Mouse (Mus musculus) midbrain, embryonic 10.5 days (tissue): ENCODE measurements at regions not wholly inside any gene's neighbourhood (a gene's known extent, or its start where the extent isn't known, plus 50 kb on each side); places are given as distances from the start of the nearest gene placed in this dataset.

Experiments
- DNase-seq: peaks from one replicate; pipeline ENCODE4 v3.0.0-alpha.2; 2017; ENCODE audit warnings: low spot score
- H3K27ac ChIP-seq: fragments of 300-500 bp; sonication (generic); replicated peaks from 2 replicates; pipeline ENCODE4 v1.5.1; 2016; ENCODE audit warnings: mild to moderate bottlenecking
- H3K27me3 ChIP-seq: fragments of 300-500 bp; sonication (generic); 2 replicates; pipeline ENCODE4 v1.6.1; 2016; ENCODE audit warnings: low read depth, mild to moderate bottlenecking; ENCODE audit not compliant: poor library complexity, severe bottlenecking
- H3K36me3 ChIP-seq: fragments of 300-500 bp; sonication (generic); 2 replicates; pipeline ENCODE4 v1.6.1; 2016; ENCODE audit warnings: mild to moderate bottlenecking, moderate library complexity
- H3K4me1 ChIP-seq: fragments of 300-500 bp; sonication (generic); 2 replicates; pipeline ENCODE4 v1.6.1; 2016
- H3K4me3 ChIP-seq: fragments of 300-500 bp; sonication (generic); 2 replicates; pipeline ENCODE4 v1.5.1; 2016; ENCODE audit warnings: mild to moderate bottlenecking, moderate library complexity
- H3K9me3 ChIP-seq: fragments of 300-500 bp; sonication (generic); replicated peaks from 2 replicates; pipeline ENCODE4 v1.6.1; 2016; ENCODE audit warnings: mild to moderate bottlenecking
- WGBS: fragments of 180-500 bp; shearing (Covaris S2); methylation state at CpG from one replicate; pipeline ENCODE4 v1.1.7; 2016; 5-methylcytosine and 5-hydroxymethylcytosine counted together

GRCm38 (mm10) chr15:51485554-51485953 lies 2399.2 kb upstream of the Gm7489 start:
- no peaks in the 10 kb centered on the region for H3K36me3 ChIP-seq
- no peaks in the 10 kb centered on the region for H3K9me3 ChIP-seq
- no peak for DNase-seq
- H3K4me1 ChIP-seq: no peaks in the 10 kb centered on the region
- no peak overlapping the region for H3K4me3 ChIP-seq
- no peaks in the 10 kb centered on the region for H3K27me3 ChIP-seq
- 85% methylated on average over 2 of the region's 2 CpGs for WGBS
- H3K27ac ChIP-seq: no peak overlapping the region

DNA sequence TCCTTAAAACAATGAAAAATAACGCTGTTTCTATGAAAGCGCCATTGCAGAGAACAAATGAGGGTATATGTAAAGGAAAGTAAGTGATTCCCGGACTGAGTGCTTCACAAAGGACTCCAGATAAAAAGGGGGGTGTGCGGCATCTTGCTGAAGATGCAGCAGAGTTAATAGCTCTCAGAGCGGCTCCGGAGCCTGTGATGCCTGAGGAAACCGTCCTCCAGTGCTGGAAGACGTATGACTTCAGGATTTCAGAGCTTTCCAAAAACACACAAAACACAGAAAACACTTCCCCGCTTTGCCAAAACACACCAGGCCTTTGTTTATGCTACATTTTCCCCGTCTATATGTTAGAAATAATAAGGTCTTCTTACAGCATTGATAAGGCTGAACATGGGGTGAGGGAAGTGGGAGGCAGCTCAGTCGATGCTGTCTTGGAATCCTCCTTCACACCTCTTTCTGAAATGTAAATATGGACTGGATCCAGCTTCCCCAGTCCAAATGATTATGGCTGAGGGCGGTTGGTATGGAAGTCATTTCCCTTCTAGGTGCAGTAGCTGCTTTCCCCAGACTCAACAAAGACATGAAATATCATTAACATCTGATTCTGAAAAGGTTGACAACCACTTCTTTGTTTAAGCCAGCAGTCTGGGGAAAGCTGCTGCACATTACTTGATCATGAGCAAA lies 2382.5 kb upstream of the Gm7489 start:
- no peak overlapping the region for H3K4me3 ChIP-seq
- no peak for DNase-seq
- no peaks in the 10 kb centered on the region for H3K36me3 ChIP-seq
- H3K27ac ChIP-seq: no peak overlapping the region
- 78% methylated on average over 12 of the region's 12 CpGs for WGBS
- H3K4me1 ChIP-seq: peaks cover 26% of the 10 kb centered on the region
- H3K27me3 ChIP-seq: no peaks in the 10 kb centered on the region
- no peaks in the 10 kb centered on the region for H3K9me3 ChIP-seq

GRCm38 (mm10) chr15:51502742-51503270 lies 2381.9 kb upstream of the Gm7489 start:
- peak overlapping the region; percentile 52; the same call in 1 of the 2 replicates for H3K27ac ChIP-seq
- H3K27me3 ChIP-seq: no peaks in the 10 kb centered on the region
- H3K4me3 ChIP-seq: 0 out of 2 replicates have a peak overlapping the region, but pooled peaks have one; percentile 14
- H3K9me3 ChIP-seq: no peaks in the 10 kb centered on the region
- no peaks in the 10 kb centered on the region for H3K36me3 ChIP-seq
- peak; percentile 33 for DNase-seq
- H3K4me1 ChIP-seq: peaks cover 26% of the 10 kb centered on the region
- 31% methylated on average over 10 of the region's 10 CpGs for WGBS

DNA sequence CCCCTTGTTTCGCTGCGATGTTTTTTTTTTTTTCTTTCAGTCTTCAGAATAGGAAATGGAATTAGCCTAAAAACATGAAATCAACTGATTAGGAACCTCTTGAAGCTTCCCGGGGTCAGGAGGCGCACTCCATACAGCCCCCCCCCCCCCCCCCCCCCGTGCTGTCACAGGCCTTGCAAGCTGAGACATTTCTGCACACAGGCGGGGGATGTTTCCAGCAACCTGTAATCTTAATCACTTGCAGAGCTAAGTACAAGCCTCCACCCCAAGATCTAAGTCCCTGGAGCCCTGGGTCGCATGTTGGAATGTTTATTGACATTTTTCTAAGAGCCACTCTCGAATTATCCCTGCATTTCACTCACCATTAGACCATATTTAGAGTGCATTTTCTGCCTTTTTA lies 2381.4 kb upstream of the Gm7489 start:
- Histone ChIP-seq H3K9me3 (no peaks in the 10 kb centered on the region), H3K27me3 (no peaks in the 10 kb centered on the region), H3K4me3 (peak overlapping the region; percentile 11; the same call in 1 of the 2 replicates), H3K36me3 (no peaks in the 10 kb centered on the region), H3K27ac (no peak overlapping the region), H3K4me1 (peaks cover 26% of the 10 kb centered on the region)
- WGBS: 20% methylated on average over 8 of the region's 8 CpGs
- DNase-seq: peak; percentile 49

DNA sequence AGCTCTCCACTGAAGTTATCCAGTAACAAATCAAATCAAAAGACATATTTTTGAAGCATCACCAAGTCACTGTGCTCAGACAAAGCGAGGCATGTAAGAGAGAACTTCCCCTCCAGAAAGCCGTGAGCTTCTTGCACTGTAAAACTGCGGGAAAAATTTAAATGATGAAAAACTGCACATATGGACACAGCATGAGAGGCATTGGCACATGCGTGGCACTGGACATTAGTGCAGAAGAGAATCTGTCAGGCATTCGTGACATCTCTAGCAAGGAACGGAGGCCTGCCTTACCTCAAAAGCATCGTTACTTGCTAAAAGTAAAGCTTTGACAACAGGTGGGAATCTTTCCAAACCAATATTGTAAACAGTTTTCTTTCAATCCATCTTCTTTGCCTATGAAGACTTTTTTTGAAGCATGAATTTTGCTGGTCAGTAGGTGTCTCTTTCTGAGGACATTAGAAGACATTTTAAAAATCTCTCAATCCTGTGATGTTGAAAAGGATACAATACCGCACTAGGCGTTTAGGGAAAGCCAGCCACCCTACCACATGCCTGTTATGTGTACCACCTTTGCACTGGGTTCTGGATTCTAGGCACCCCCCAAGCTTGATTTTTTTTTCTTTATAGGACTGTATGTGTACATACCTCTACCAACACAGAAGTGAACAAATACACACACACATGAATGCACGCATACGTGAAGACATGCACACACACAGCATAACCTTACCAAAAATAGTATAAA lies 2380.5 kb upstream of the Gm7489 start:
- peaks cover 18% of the 10 kb centered on the region for H3K4me1 ChIP-seq
- H3K27ac ChIP-seq: no peak overlapping the region
- no peaks in the 10 kb centered on the region for H3K27me3 ChIP-seq
- no peaks in the 10 kb centered on the region for H3K36me3 ChIP-seq
- no peaks in the 10 kb centered on the region for H3K9me3 ChIP-seq
- H3K4me3 ChIP-seq: no peak overlapping the region
- no peak for DNase-seq
- 83% methylated on average over 11 of the region's 11 CpGs for WGBS

- peaks cover 18% of the 10 kb centered on the region for H3K4me1 ChIP-seq
- H3K27me3 ChIP-seq: no peaks in the 10 kb centered on the region
- no peak overlapping the region for H3K27ac ChIP-seq
- H3K36me3 ChIP-seq: no peaks in the 10 kb centered on the region
- no peak overlapping the region for H3K4me3 ChIP-seq
- DNase-seq: no peak
- 88% methylated on average over 5 of the region's 5 CpGs for WGBS
- no peaks in the 10 kb centered on the region for H3K9me3 ChIP-seq
These were observed 2379.9 kb upstream of the Gm7489 start for GRCm38 (mm10) chr15:51504789-51505188.

- H3K27me3 ChIP-seq: no peaks in the 10 kb centered on the region
- no peaks in the 10 kb centered on the region for H3K9me3 ChIP-seq
- no peak overlapping the region for H3K4me3 ChIP-seq
- H3K36me3 ChIP-seq: no peaks in the 10 kb centered on the region
- no peak for DNase-seq
- 85% methylated on average over 2 of the region's 2 CpGs for WGBS
- H3K27ac ChIP-seq: no peak overlapping the region
- H3K4me1 ChIP-seq: peaks cover 29% of the 10 kb centered on the region
These were observed 2377.6 kb upstream of the Gm7489 start for GRCm38 (mm10) chr15:51507126-51507525.

- H3K9me3 ChIP-seq: no peaks in the 10 kb centered on the region
- peaks cover 11% of the 10 kb centered on the region for H3K4me1 ChIP-seq
- no peaks in the 10 kb centered on the region for H3K27me3 ChIP-seq
- WGBS: 34% methylated on average over 5 of the region's 5 CpGs
- H3K36me3 ChIP-seq: no peaks in the 10 kb centered on the region
- no peak for DNase-seq
- no peak overlapping the region for H3K4me3 ChIP-seq
- no peak overlapping the region for H3K27ac ChIP-seq
These were observed 2373.4 kb upstream of the Gm7489 start for GRCm38 (mm10) chr15:51511319-51511718.

- no peaks in the 10 kb centered on the region for H3K9me3 ChIP-seq
- whole genome bisulfite sequencing: 80% methylated on average over 5 of the region's 5 CpGs
- H3K4me1 ChIP-seq: no peaks in the 10 kb centered on the region
- no peaks in the 10 kb centered on the region for H3K27me3 ChIP-seq
- no peak for DNase-seq
- H3K27ac ChIP-seq: no peak overlapping the region
- H3K36me3 ChIP-seq: no peaks in the 10 kb centered on the region
- H3K4me3 ChIP-seq: no peak overlapping the region
These were observed 2348.4 kb upstream of the Gm7489 start for GRCm38 (mm10) chr15:51536317-51536716.

GRCm38 (mm10) chr15:51551216-51551775 lies 2333.4 kb upstream of the Gm7489 start:
- Histone ChIP-seq H3K9me3 (no peaks in the 10 kb centered on the region), H3K36me3 (no peaks in the 10 kb centered on the region)
- 90% methylated on average over 4 of the region's 4 CpGs for WGBS

GRCm38 (mm10) chr15:51558215-51558614 lies 2326.5 kb upstream of the Gm7489 start:
- no peak for DNase-seq
- Histone ChIP-seq H3K4me3 (no peak overlapping the region), H3K27ac (no peak overlapping the region), H3K36me3 (no peaks in the 10 kb centered on the region), H3K4me1 (no peaks in the 10 kb centered on the region), H3K9me3 (no peaks in the 10 kb centered on the region), H3K27me3 (no peaks in the 10 kb centered on the region)

More at GRCm38 (mm10) chr15:51551216-51551775, 2333.4 kb upstream of the Gm7489 start:
- Histone ChIP-seq H3K4me1 (peaks cover 5% of the 10 kb centered on the region), H3K4me3 (no peak overlapping the region), H3K27ac (no peak overlapping the region), H3K27me3 (0 out of 2 replicates have a peak, but pooled peaks cover 5% of the 10 kb centered on the region)
- no peak for DNase-seq

DNA sequence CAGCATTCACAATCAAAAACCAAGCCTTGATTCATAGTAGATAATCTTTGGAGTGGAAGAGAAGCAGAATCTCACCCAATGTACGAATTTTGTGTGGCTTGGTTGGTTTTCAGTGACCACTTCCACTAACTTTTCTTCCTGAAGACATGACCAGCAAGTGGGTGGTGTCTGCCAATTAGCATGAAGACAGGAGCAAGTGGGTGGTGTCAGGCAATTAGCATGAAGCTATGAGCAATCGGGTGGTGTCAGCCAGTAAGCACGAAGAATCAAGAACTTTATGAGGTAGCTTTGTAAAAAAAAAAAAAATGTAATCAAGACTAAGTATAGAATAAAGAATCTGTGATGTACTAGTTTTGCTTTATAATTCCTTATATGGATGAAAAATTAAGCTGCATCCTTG lies 2319.2 kb upstream of the Gm7489 start:
- Histone ChIP-seq H3K27ac (no peak overlapping the region), H3K4me1 (no peaks in the 10 kb centered on the region), H3K9me3 (no peaks in the 10 kb centered on the region), H3K4me3 (no peak overlapping the region), H3K27me3 (no peaks in the 10 kb centered on the region), H3K36me3 (no peaks in the 10 kb centered on the region)
- 82% methylated on average over 3 of the region's 3 CpGs for WGBS
- no peak for DNase-seq

GRCm38 (mm10) chr15:51570631-51571030 lies 2314.1 kb upstream of the Gm7489 start:
- H3K9me3 ChIP-seq: no peaks in the 10 kb centered on the region
- H3K36me3 ChIP-seq: no peaks in the 10 kb centered on the region
- H3K27ac ChIP-seq: no peak overlapping the region
- 89% methylated on average over 1 of the region's 1 CpGs for WGBS
- no peak for DNase-seq
- no peaks in the 10 kb centered on the region for H3K27me3 ChIP-seq
- H3K4me3 ChIP-seq: no peak overlapping the region
- no peaks in the 10 kb centered on the region for H3K4me1 ChIP-seq
